Mouse (Mus musculus) heart, embryonic 12.5 days (tissue): ENCODE measurements around the gene Ypel3. TPM values are rescaled to one million over a fixed set of nuclear protein-coding genes. Genes with fewer than 3 reads are reported as not detected.

Source experiments
- ATAC-seq: fragments of 200-750 bp; cut with Nextera tagmentation; 2 replicates; pipeline ENCODE4 v1.8.0; 2017; ENCODE audit warnings: moderate TSS enrichment, moderate library complexity; ENCODE audit not compliant: insufficient number of reproducible peaks, low FRiP score
- H3K27ac ChIP-seq: fragments of 300-500 bp; sonication (generic); 2 replicates; pipeline ENCODE4 v1.5.1; 2016; ENCODE audit warnings: mild to moderate bottlenecking, moderate library complexity; ENCODE audit not compliant: poor library complexity, severe bottlenecking
- H3K27me3 ChIP-seq: fragments of 300-500 bp; sonication (generic); replicated peaks from 2 replicates; pipeline ENCODE4 v1.6.1; 2016; ENCODE audit warnings: mild to moderate bottlenecking, moderate library complexity
- H3K36me3 ChIP-seq: fragments of 300-500 bp; sonication (generic); 2 replicates; pipeline ENCODE4 v1.6.1; 2016; ENCODE audit warnings: mild to moderate bottlenecking, moderate library complexity
- H3K4me1 ChIP-seq: fragments of 300-500 bp; sonication (generic); replicated peaks from 2 replicates; pipeline ENCODE4 v1.6.1; 2016; ENCODE audit warnings: mild to moderate bottlenecking
- H3K4me2 ChIP-seq: fragments of 300-500 bp; sonication (generic); 2 replicates; pipeline ENCODE4 v1.6.1; 2016; ENCODE audit warnings: mild to moderate bottlenecking, moderate library complexity
- H3K4me3 ChIP-seq: fragments of 300-500 bp; sonication (generic); 2 replicates; pipeline ENCODE4 v1.5.1; 2016; ENCODE audit warnings: mild to moderate bottlenecking
- H3K9ac ChIP-seq: fragments of 300-500 bp; sonication (generic); 2 replicates; pipeline ENCODE4 v1.6.1; 2016; ENCODE audit warnings: mild to moderate bottlenecking, moderate library complexity
- H3K9me3 ChIP-seq: fragments of 300-500 bp; sonication (generic); replicated peaks from 2 replicates; pipeline ENCODE4 v1.6.1; 2016; ENCODE audit warnings: mild to moderate bottlenecking, moderate library complexity
- WGBS: fragments of 180-500 bp; shearing (Covaris S2); methylation state at CpG from one replicate; pipeline ENCODE4 v1.1.7; 2016; 5-methylcytosine and 5-hydroxymethylcytosine counted together
- polyA plus RNA-seq: library from polyadenylated mRNA; unstranded; fragments of >200 nt; fragmentation: Nextera tagmentation; extraction: Ambion mirVana; gene quantifications from 2 replicates; pipeline ENCODE4 v1.2.1, GENCODE M21; 2016

The Ypel3 gene
- polyA plus RNA-seq, 1 experiment from 2014 or later, result 74.8 TPM

DNA sequence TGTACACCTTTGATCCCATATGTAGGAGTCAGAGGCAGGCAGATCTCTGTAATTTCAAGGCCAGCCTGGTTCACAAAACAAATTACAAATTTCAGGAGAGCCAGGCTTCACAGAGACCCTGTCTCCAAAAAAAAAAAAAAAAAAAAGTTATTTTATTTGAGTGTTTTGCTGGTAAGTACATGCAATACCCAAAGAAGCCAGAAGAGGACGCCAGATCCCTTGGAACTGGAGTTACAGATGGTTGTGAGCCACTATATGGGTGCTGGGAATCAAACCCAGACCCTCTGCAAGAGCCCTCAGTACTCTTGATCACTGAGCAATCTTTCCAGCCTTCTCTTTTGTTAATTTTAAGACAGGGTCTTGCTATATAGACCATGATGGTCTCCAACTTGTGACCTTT, 42.1 kb downstream of the Ypel3 start:
- Histone ChIP-seq H3K27me3 (peaks cover 17% of the 10 kb centered on the region), H3K4me3 (no peak overlapping the region), H3K4me1 (peaks cover 15% of the 10 kb centered on the region), H3K36me3 (no peaks in the 10 kb centered on the region), H3K9me3 (no peaks in the 10 kb centered on the region), H3K9ac (no peak overlapping the region), H3K4me2 (no peak overlapping the region), H3K27ac (no peak overlapping the region)
- ATAC-seq, result no peak
- 33% methylated on average over 1 of the region's 1 CpGs for WGBS

DNA sequence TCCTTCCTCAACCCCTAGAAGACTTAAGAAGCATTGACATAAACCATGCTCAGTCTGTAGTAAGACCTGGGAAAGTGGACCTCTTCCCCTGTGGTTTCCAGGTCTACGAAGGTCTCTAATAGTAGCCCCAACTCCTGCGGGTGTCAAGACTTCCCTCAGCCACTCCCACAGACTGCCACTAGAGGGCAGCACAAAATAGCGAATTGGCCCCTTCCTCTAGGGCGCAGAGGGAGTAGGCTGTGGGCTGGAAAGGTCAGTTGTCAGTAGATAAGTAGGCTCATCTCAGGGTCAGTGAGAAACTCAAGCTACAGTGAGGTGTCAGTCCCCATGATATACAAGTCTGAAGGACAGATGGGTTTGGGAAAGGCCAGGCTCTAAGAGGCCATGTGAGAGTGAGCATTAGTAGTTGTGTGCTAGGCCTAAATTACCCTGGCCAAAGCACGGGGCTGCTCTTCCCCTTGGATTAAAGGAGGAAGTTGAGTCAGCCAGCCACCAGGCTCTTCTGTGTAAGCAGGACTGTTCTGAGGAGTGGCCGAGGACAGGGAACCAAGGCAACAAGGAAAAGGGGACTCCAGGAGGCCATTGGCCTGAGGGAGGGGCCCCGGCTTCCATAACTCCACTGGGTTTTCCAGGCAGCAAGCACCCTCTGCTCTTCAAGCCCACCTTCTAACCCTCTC, 45.2 kb downstream of the Ypel3 start:
- Histone ChIP-seq H3K27me3 (peaks cover 45% of the 10 kb centered on the region), H3K27ac (no peak overlapping the region), H3K4me2 (no peak overlapping the region), H3K9ac (no peak overlapping the region), H3K4me3 (no peak overlapping the region), H3K4me1 (peaks cover 15% of the 10 kb centered on the region), H3K9me3 (no peaks in the 10 kb centered on the region), H3K36me3 (no peaks in the 10 kb centered on the region)
- peak; percentile 43 for ATAC-seq
- 19% methylated on average over 7 of the region's 7 CpGs for WGBS

DNA sequence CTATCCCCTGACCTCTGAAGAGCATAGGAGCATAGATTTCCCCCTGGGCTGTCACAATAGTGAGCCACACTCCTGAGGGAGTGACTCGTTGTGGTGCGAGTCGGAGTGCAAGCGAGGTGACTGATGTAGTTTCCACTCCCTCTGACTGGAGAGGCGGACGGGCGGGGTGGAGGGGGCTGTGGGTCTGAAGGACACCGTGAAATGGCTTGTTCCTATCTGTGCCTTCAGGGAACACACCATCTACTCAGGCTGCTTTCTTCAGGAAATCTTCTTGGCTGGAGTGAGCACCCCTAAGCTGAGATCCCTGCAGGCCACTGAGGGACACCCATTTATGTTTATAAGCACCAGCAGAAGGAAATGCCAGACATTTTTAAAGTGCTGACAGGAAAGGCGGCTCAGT, 46.0 kb downstream of the Ypel3 start:
- H3K4me2 ChIP-seq, result peak overlapping the region; percentile 64
- H3K9ac ChIP-seq, result 0 out of 2 replicates have a peak overlapping the region, but pooled peaks have one; percentile 2
- no peak overlapping the region for H3K27ac ChIP-seq
- WGBS, result 6% methylated on average over 9 of the region's 9 CpGs
- ATAC-seq, result no peak
- peaks cover 15% of the 10 kb centered on the region for H3K4me1 ChIP-seq
- peak overlapping the region; percentile 33 for H3K4me3 ChIP-seq
- H3K27me3 ChIP-seq, result peaks cover 53% of the 10 kb centered on the region
- H3K36me3 ChIP-seq, result no peaks in the 10 kb centered on the region
- no peaks in the 10 kb centered on the region for H3K9me3 ChIP-seq

DNA sequence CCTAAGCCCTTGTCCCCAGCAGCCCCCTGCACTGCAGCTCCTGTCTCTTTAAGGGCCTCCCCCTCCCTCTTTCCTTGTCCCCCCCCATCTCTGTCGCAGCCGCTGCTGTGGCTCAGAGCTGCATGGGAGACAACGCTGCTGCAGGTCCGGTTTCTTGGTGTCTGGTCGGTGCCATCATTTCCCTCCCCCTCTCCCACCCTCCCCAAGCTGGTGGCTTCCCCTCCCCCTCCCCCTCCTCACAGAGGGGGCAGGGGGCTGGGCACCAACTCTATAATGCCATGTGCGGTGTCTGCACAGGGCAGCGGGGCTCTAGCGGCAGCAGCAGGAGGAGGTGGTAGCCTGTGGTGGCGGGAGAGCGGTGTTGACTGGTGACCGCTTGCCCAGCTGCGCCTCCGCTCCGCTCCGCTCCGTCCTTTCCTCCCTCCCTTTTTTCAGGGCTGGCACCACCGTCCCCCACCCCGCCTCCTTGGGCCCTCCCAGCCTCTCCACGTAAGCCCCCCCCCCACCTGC, 46.5 kb downstream of the Ypel3 start:
- no peak for ATAC-seq
- Histone ChIP-seq H3K4me3 (peak overlapping the region; percentile 33), H3K9ac (0 out of 2 replicates have a peak overlapping the region, but pooled peaks have one; percentile 2), H3K36me3 (no peaks in the 10 kb centered on the region), H3K27me3 (peaks cover 55% of the 10 kb centered on the region), H3K27ac (no peak overlapping the region), H3K4me2 (peak overlapping the region; percentile 64), H3K9me3 (no peaks in the 10 kb centered on the region), H3K4me1 (peaks cover 15% of the 10 kb centered on the region)
- WGBS, result 3% methylated on average over 13 of the region's 19 CpGs

DNA sequence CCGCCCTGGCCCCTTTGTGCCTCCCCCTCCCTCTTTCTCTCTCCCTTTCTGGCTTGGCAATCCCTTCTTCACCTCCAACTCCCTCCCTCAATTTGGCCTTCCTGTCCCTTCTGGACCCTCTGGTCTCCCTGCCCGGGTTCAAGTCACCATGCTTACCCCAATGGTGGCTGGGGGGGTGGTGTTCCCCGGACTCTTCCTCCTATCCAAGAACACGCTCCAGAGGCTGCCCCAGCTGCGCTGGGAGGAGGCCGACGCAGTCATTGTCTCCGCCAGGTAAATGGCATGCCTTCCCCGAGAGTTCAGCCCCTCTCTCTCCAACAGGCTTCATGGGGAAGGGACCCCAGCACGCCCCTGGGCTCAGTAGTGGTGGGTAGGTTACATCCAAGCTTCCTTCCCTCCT, 47.2 kb downstream of the Ypel3 start:
- no peak for ATAC-seq
- H3K36me3 ChIP-seq, result no peaks in the 10 kb centered on the region
- H3K4me1 ChIP-seq, result peaks cover 15% of the 10 kb centered on the region
- WGBS, result 17% methylated on average over 9 of the region's 10 CpGs
- H3K27me3 ChIP-seq, result peaks cover 62% of the 10 kb centered on the region
- no peaks in the 10 kb centered on the region for H3K9me3 ChIP-seq
- no peak overlapping the region for H3K4me2 ChIP-seq
- no peak overlapping the region for H3K9ac ChIP-seq
- H3K4me3 ChIP-seq, result no peak overlapping the region
- no peak overlapping the region for H3K27ac ChIP-seq

DNA sequence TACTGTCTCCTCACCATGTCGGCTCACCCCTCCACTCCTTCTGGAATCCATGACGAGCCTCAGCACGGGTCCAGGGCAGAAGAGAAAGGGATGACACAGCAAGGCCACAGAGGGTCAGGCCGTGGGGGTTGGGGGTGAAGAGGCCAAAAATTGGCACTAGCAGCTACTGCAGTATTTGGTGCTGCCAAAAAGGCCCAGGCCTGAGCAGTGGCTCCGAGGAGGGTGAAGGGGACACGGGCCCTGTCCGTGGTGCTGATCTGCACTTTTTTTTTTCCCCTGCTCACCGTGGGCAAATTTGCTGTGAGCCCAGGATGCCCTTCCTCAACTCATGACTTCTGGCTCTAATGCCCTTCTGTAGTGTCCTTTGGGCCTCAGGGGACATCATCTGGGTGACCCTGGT, 48.6 kb downstream of the Ypel3 start:
- no peaks in the 10 kb centered on the region for H3K9me3 ChIP-seq
- H3K4me2 ChIP-seq, result no peak overlapping the region
- H3K4me3 ChIP-seq, result no peak overlapping the region
- WGBS, result 16% methylated on average over 8 of the region's 8 CpGs
- peaks cover 76% of the 10 kb centered on the region for H3K27me3 ChIP-seq
- no peak for ATAC-seq
- no peaks in the 10 kb centered on the region for H3K36me3 ChIP-seq
- H3K27ac ChIP-seq, result no peak overlapping the region
- no peak overlapping the region for H3K9ac ChIP-seq
- H3K4me1 ChIP-seq, result peaks cover 15% of the 10 kb centered on the region

DNA sequence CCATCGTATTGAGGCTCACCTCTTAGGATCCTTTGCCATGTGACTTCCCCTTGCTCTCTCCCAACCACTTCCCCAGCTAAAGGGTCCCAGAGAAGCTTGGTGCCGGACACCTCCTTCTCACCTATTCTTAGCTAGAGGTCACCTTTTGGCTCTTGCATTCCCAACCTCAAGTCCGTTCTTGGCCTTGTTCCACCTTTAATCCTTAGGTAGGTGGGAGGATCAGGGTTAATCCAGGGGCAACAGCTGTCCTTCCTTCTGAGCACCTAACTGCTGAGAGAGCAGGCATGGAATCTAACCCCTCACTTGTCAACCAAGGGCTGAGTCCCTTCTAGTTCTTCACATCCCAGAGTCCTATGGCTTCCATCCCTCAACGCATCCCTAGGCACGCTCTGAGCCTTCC, 49.2 kb downstream of the Ypel3 start:
- H3K27me3 ChIP-seq, result peaks cover 82% of the 10 kb centered on the region
- H3K4me2 ChIP-seq, result no peak overlapping the region
- no peak overlapping the region for H3K27ac ChIP-seq
- H3K4me1 ChIP-seq, result peaks cover 15% of the 10 kb centered on the region
- no peaks in the 10 kb centered on the region for H3K9me3 ChIP-seq
- H3K36me3 ChIP-seq, result no peaks in the 10 kb centered on the region
- ATAC-seq, result no peak
- 60% methylated on average over 5 of the region's 5 CpGs for WGBS
- no peak overlapping the region for H3K9ac ChIP-seq
- H3K4me3 ChIP-seq, result no peak overlapping the region

Other genes starting within 250 kb of the Ypel3 start
- 148 and 151 TPM in 2 replicates for gene Eif3c, start 210.5 kb upstream of the Ypel3 start, polyA plus RNA-seq
- 0.27 and 0.40 TPM in 2 replicates for gene Apobr, start 192.0 kb upstream of the Ypel3 start, polyA plus RNA-seq
- gene Cln3, start 191.1 kb upstream of the Ypel3 start, polyA plus RNA-seq, result 20.0 and 24.5 TPM in 2 replicates
- not detected in 2 replicates for gene Il27, start 182.0 kb upstream of the Ypel3 start, polyA plus RNA-seq
- gene Nupr1, start 146.1 kb upstream of the Ypel3 start, polyA plus RNA-seq, result 3.1 and 3.6 TPM in 2 replicates
- gene Sgf29, start 127.6 kb upstream of the Ypel3 start, polyA plus RNA-seq, result 26.9 and 27.2 TPM in 2 replicates
- gene Sult1a1, start 100.5 kb upstream of the Ypel3 start, polyA plus RNA-seq, result 3.7 TPM in 2 replicates
- gene Bola2, start 81.6 kb upstream of the Ypel3 start, polyA plus RNA-seq, result 102 and 120 TPM in 2 replicates
- gene Slx1b, start 81.2 kb upstream of the Ypel3 start, polyA plus RNA-seq, result 6.9 and 7.5 TPM in 2 replicates
- gene Coro1a, start 69.2 kb upstream of the Ypel3 start, polyA plus RNA-seq, result 9.2 and 9.8 TPM in 2 replicates
- 57.8 and 58.7 TPM in 2 replicates for gene Mapk3, start 17.4 kb upstream of the Ypel3 start, polyA plus RNA-seq
- gene Gdpd3, start 10.6 kb upstream of the Ypel3 start, polyA plus RNA-seq, result 0.87 and 1.8 TPM in 2 replicates
- gene Tbx6, start 4.5 kb downstream of the Ypel3 start, polyA plus RNA-seq, result 0.27 and 0.33 TPM in 2 replicates
- 181 and 192 TPM in 2 replicates for gene Ppp4c, start 15.5 kb downstream of the Ypel3 start, polyA plus RNA-seq
- 0.17 and 0.45 TPM in 2 replicates for gene Fam57b, start 20.7 kb downstream of the Ypel3 start, polyA plus RNA-seq
- gene 4930451I11Rik, start 54.7 kb downstream of the Ypel3 start, polyA plus RNA-seq, result not detected in 2 replicates
- gene Doc2a, start 70.5 kb downstream of the Ypel3 start, polyA plus RNA-seq, result not detected in 2 replicates
- gene Hirip3, start 85.0 kb downstream of the Ypel3 start, polyA plus RNA-seq, result 18.0 and 22.5 TPM in 2 replicates
- gene Ino80e, start 85.4 kb downstream of the Ypel3 start, polyA plus RNA-seq, result 62.9 and 66.8 TPM in 2 replicates
- 40.8 and 42.5 TPM in 2 replicates for gene Taok2, start 107.7 kb downstream of the Ypel3 start, polyA plus RNA-seq
- 17.6 and 19.9 TPM in 2 replicates for gene Tmem219, start 146.0 kb downstream of the Ypel3 start, polyA plus RNA-seq
- gene Kctd13, start 151.9 kb downstream of the Ypel3 start, polyA plus RNA-seq, result 16.1 and 17.3 TPM in 2 replicates
- not detected in 2 replicates for gene Asphd1, start 172.6 kb downstream of the Ypel3 start, polyA plus RNA-seq
- gene Sez6l2, start 173.6 kb downstream of the Ypel3 start, polyA plus RNA-seq, result 0.11 TPM in 1 of 2 replicates, not detected in the other
- gene Cdipt, start 199.0 kb downstream of the Ypel3 start, polyA plus RNA-seq, result 70.2 and 75.5 TPM in 2 replicates
- gene Cdiptos, start 199.1 kb downstream of the Ypel3 start, polyA plus RNA-seq, result 0.70 and 1.3 TPM in 2 replicates
- 12.0 TPM in 2 replicates for gene Mvp, start 237.7 kb downstream of the Ypel3 start, polyA plus RNA-seq
- gene Pagr1b, start 239.5 kb downstream of the Ypel3 start, polyA plus RNA-seq, result not detected in 2 replicates
- 19.3 and 31.4 TPM in 2 replicates for gene Pagr1a, start 240.4 kb downstream of the Ypel3 start, polyA plus RNA-seq
- gene Gm42742, start 244.1 kb downstream of the Ypel3 start, polyA plus RNA-seq, result 50.8 and 60.9 TPM in 2 replicates
- 1.9 and 3.3 TPM in 2 replicates for gene Prrt2, start 244.3 kb downstream of the Ypel3 start, polyA plus RNA-seq